Mouse (Mus musculus): Measurements from ENCODE around the gene Hs6st3.

DNA sequence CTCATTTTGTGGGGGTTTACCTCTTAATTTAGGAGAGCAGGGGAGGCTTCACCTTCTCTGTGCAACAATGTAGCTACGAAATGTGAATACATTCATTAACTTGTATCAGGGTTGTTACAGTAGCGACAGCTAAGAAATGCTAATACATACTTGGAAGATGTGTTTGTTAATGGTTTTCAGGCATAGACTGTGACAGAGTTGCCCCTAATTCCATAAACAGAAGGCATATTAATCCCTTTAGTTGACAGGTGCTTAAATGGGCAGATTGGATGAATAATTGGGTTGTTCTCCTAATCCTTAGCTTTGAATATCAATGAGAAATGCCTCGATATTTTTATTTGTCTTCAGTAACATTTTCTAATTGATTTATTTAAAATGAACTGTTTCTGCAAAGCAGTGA is 314.7 kb downstream of the Hs6st3 start:
- TF ChIP-seq GATA1 (IDR thresholded peaks at IDR 0.05; ENCODE audit: low read length) (no peak), TAL1 (IDR thresholded peaks at IDR 0.05; ENCODE audit: low read length) (no peak)
